Mouse (Mus musculus): ENCODE data around the gene Prmt8. TPM values are rescaled to one million over a fixed set of nuclear protein-coding genes. Genes with fewer than 3 reads are reported as not detected.

Prmt8 gene
- polyA plus RNA-seq, 1 experiment from 2014 or later: 0.09 TPM

GRCm38 (mm10) chr6:127756856-127757255 is 12.4 kb downstream of the Prmt8 start:
- Histone ChIP-seq H3K4me3 (ENCODE audit: control insufficient read depth in 1 of 2, insufficient read depth in 1 of 2, low read depth in 1 of 2, low read length in 2 of 2) (no peak overlapping the region), H3K36me3 (ENCODE audit: control insufficient read depth, insufficient read depth, low read length) (no peaks in the 10 kb centered on the region), H3K4me1 (ENCODE audit: control insufficient read depth in 2 of 2, insufficient read depth in 2 of 2, low read length in 2 of 2) (peaks cover 28 to 32% of the 10 kb centered on the region in 2 experiments), H3K9me3 (ENCODE audit: control insufficient read depth, low read length) (no peaks in the 10 kb centered on the region), H3K4me2 (ENCODE audit: low read length) (no peak overlapping the region), H3K27me3 (ENCODE audit: control insufficient read depth, insufficient read depth, low read length) (no peaks in the 10 kb centered on the region), H3K27ac (replicated peaks in 1 of 2; ENCODE audit: control insufficient read depth in 1 of 2, insufficient read depth in 1 of 2, low read depth in 2 of 2, low read length in 2 of 2) (no peak overlapping the region), H3K9ac (ENCODE audit: low read length) (no peak overlapping the region)
- ATAC-seq (ENCODE audit: insufficient number of reproducible peaks, insufficient read depth, low FRiP score, low read depth): no peak
- WGBS: 43% methylated on average over 12 of the region's 12 CpGs

GRCm38 (mm10) chr6:127753228-127753627 is 16.0 kb downstream of the Prmt8 start:
- WGBS: 44% methylated on average over 6 of the region's 6 CpGs
- H3K4me2 ChIP-seq (ENCODE audit: low read length): no peak overlapping the region
- H3K9me3 ChIP-seq (ENCODE audit: control insufficient read depth, low read length): no peaks in the 10 kb centered on the region
- peaks cover 25 to 27% of the 10 kb centered on the region in 2 experiments for H3K4me1 ChIP-seq (ENCODE audit: control insufficient read depth in 2 of 2, insufficient read depth in 2 of 2, low read length in 2 of 2)
- H3K9ac ChIP-seq (ENCODE audit: low read length): no peak overlapping the region
- ATAC-seq (ENCODE audit: insufficient number of reproducible peaks, insufficient read depth, low FRiP score, low read depth): no peak
- no peak overlapping the region for H3K4me3 ChIP-seq (ENCODE audit: control insufficient read depth in 1 of 2, insufficient read depth in 1 of 2, low read depth in 1 of 2, low read length in 2 of 2)
- H3K27ac ChIP-seq (replicated peaks in 1 of 2; ENCODE audit: control insufficient read depth in 1 of 2, insufficient read depth in 1 of 2, low read depth in 2 of 2, low read length in 2 of 2): no peak overlapping the region
- no peaks in the 10 kb centered on the region for H3K36me3 ChIP-seq (ENCODE audit: control insufficient read depth, insufficient read depth, low read length)
- no peaks in the 10 kb centered on the region for H3K27me3 ChIP-seq (ENCODE audit: control insufficient read depth, insufficient read depth, low read length)

- H3K27ac ChIP-seq (replicated peaks in 1 of 2; ENCODE audit: control insufficient read depth in 1 of 2, insufficient read depth in 1 of 2, low read depth in 2 of 2, low read length in 2 of 2): no peak overlapping the region
- no peak overlapping the region for H3K4me3 ChIP-seq (ENCODE audit: control insufficient read depth in 1 of 2, insufficient read depth in 1 of 2, low read depth in 1 of 2, low read length in 2 of 2)
- no peak overlapping the region for H3K9ac ChIP-seq (ENCODE audit: low read length)
- no peaks in the 10 kb centered on the region for H3K9me3 ChIP-seq (ENCODE audit: control insufficient read depth, low read length)
- H3K4me1 ChIP-seq (ENCODE audit: control insufficient read depth in 2 of 2, insufficient read depth in 2 of 2, low read length in 2 of 2): peaks cover 24 to 26% of the 10 kb centered on the region in 2 experiments
- no peaks in the 10 kb centered on the region for H3K36me3 ChIP-seq (ENCODE audit: control insufficient read depth, insufficient read depth, low read length)
- ATAC-seq (ENCODE audit: insufficient number of reproducible peaks, insufficient read depth, low FRiP score, low read depth): peak; percentile 8; the same call in 1 of the 2 replicates
- H3K27me3 ChIP-seq (ENCODE audit: control insufficient read depth, insufficient read depth, low read length): no peaks in the 10 kb centered on the region
- no peak overlapping the region for H3K4me2 ChIP-seq (ENCODE audit: low read length)
- 12% methylated on average over 3 of the region's 3 CpGs for WGBS
Measured at GRCm38 (mm10) chr6:127752681-127753080, 16.6 kb downstream of the Prmt8 start.

GRCm38 (mm10) chr6:127751499-127751898 is 17.8 kb downstream of the Prmt8 start:
- H3K9ac ChIP-seq (ENCODE audit: low read length): no peak overlapping the region
- no peaks in the 10 kb centered on the region for H3K36me3 ChIP-seq (ENCODE audit: control insufficient read depth, insufficient read depth, low read length)
- peaks cover 24 to 26% of the 10 kb centered on the region in 2 experiments for H3K4me1 ChIP-seq (ENCODE audit: control insufficient read depth in 2 of 2, insufficient read depth in 2 of 2, low read length in 2 of 2)
- H3K9me3 ChIP-seq (ENCODE audit: control insufficient read depth, low read length): no peaks in the 10 kb centered on the region
- no peak overlapping the region for H3K4me2 ChIP-seq (ENCODE audit: low read length)
- H3K27me3 ChIP-seq (ENCODE audit: control insufficient read depth, insufficient read depth, low read length): no peaks in the 10 kb centered on the region
- WGBS: 92% methylated on average over 9 of the region's 9 CpGs
- no peak overlapping the region for H3K27ac ChIP-seq (replicated peaks in 1 of 2; ENCODE audit: control insufficient read depth in 1 of 2, insufficient read depth in 1 of 2, low read depth in 2 of 2, low read length in 2 of 2)
- no peak for ATAC-seq (ENCODE audit: insufficient number of reproducible peaks, insufficient read depth, low FRiP score, low read depth)
- H3K4me3 ChIP-seq (ENCODE audit: control insufficient read depth in 1 of 2, insufficient read depth in 1 of 2, low read depth in 1 of 2, low read length in 2 of 2): no peak overlapping the region

- Histone ChIP-seq H3K9ac (ENCODE audit: low read length) (no peak overlapping the region), H3K4me2 (ENCODE audit: low read length) (no peak overlapping the region), H3K4me3 (ENCODE audit: control insufficient read depth in 1 of 2, insufficient read depth in 1 of 2, low read depth in 1 of 2, low read length in 2 of 2) (no peak overlapping the region), H3K27ac (replicated peaks in 1 of 2; ENCODE audit: control insufficient read depth in 1 of 2, insufficient read depth in 1 of 2, low read depth in 2 of 2, low read length in 2 of 2) (no peak overlapping the region), H3K4me1 (ENCODE audit: control insufficient read depth in 2 of 2, insufficient read depth in 2 of 2, low read length in 2 of 2) (peaks cover 15 to 17% of the 10 kb centered on the region in 2 experiments), H3K27me3 (ENCODE audit: control insufficient read depth, insufficient read depth, low read length) (no peaks in the 10 kb centered on the region), H3K9me3 (ENCODE audit: control insufficient read depth, low read length) (no peaks in the 10 kb centered on the region), H3K36me3 (ENCODE audit: control insufficient read depth, insufficient read depth, low read length) (no peaks in the 10 kb centered on the region)
- ATAC-seq (ENCODE audit: insufficient number of reproducible peaks, insufficient read depth, low FRiP score, low read depth): no peak
- WGBS: 85% methylated on average over 8 of the region's 8 CpGs
Measured at GRCm38 (mm10) chr6:127748793-127749192, 20.5 kb downstream of the Prmt8 start.

GRCm38 (mm10) chr6:127742290-127742689 is 27.0 kb downstream of the Prmt8 start:
- WGBS: 81% methylated on average over 12 of the region's 12 CpGs
- Histone ChIP-seq H3K27me3 (ENCODE audit: control insufficient read depth, insufficient read depth, low read length) (no peaks in the 10 kb centered on the region), H3K36me3 (ENCODE audit: control insufficient read depth, insufficient read depth, low read length) (no peaks in the 10 kb centered on the region), H3K4me2 (ENCODE audit: low read length) (no peak overlapping the region), H3K9ac (ENCODE audit: low read length) (no peak overlapping the region), H3K27ac (replicated peaks in 1 of 2; ENCODE audit: control insufficient read depth in 1 of 2, insufficient read depth in 1 of 2, low read depth in 2 of 2, low read length in 2 of 2) (no peak overlapping the region), H3K4me1 (ENCODE audit: control insufficient read depth in 2 of 2, insufficient read depth in 2 of 2, low read length in 2 of 2) (peaks cover 10 to 14% of the 10 kb centered on the region in 2 experiments), H3K4me3 (ENCODE audit: control insufficient read depth in 1 of 2, insufficient read depth in 1 of 2, low read depth in 1 of 2, low read length in 2 of 2) (no peak overlapping the region), H3K9me3 (ENCODE audit: control insufficient read depth, low read length) (no peaks in the 10 kb centered on the region)
- no peak for ATAC-seq (ENCODE audit: insufficient number of reproducible peaks, insufficient read depth, low FRiP score, low read depth)

- H3K4me2 ChIP-seq (ENCODE audit: low read length): no peak overlapping the region
- no peaks in the 10 kb centered on the region for H3K27me3 ChIP-seq (ENCODE audit: control insufficient read depth, insufficient read depth, low read length)
- no peak for ATAC-seq (ENCODE audit: insufficient number of reproducible peaks, insufficient read depth, low FRiP score, low read depth)
- H3K27ac ChIP-seq (replicated peaks in 1 of 2; ENCODE audit: control insufficient read depth in 1 of 2, insufficient read depth in 1 of 2, low read depth in 2 of 2, low read length in 2 of 2): no peak overlapping the region
- no peaks in the 10 kb centered on the region for H3K9me3 ChIP-seq (ENCODE audit: control insufficient read depth, low read length)
- WGBS: 88% methylated on average over 6 of the region's 6 CpGs
- H3K4me1 ChIP-seq (ENCODE audit: control insufficient read depth in 2 of 2, insufficient read depth in 2 of 2, low read length in 2 of 2): peaks cover 10 to 14% of the 10 kb centered on the region in 2 experiments
- no peak overlapping the region for H3K9ac ChIP-seq (ENCODE audit: low read length)
- H3K4me3 ChIP-seq (ENCODE audit: control insufficient read depth in 1 of 2, insufficient read depth in 1 of 2, low read depth in 1 of 2, low read length in 2 of 2): no peak overlapping the region
- no peaks in the 10 kb centered on the region for H3K36me3 ChIP-seq (ENCODE audit: control insufficient read depth, insufficient read depth, low read length)
Measured at GRCm38 (mm10) chr6:127741162-127741561, 28.1 kb downstream of the Prmt8 start.

GRCm38 (mm10) chr6:127740711-127741110 is 28.6 kb downstream of the Prmt8 start:
- no peak overlapping the region for H3K27ac ChIP-seq (replicated peaks in 1 of 2; ENCODE audit: control insufficient read depth in 1 of 2, insufficient read depth in 1 of 2, low read depth in 2 of 2, low read length in 2 of 2)
- ATAC-seq (ENCODE audit: insufficient number of reproducible peaks, insufficient read depth, low FRiP score, low read depth): no peak
- H3K4me3 ChIP-seq (ENCODE audit: control insufficient read depth in 1 of 2, insufficient read depth in 1 of 2, low read depth in 1 of 2, low read length in 2 of 2): no peak overlapping the region
- H3K9ac ChIP-seq (ENCODE audit: low read length): no peak overlapping the region
- H3K27me3 ChIP-seq (ENCODE audit: control insufficient read depth, insufficient read depth, low read length): no peaks in the 10 kb centered on the region
- H3K9me3 ChIP-seq (ENCODE audit: control insufficient read depth, low read length): no peaks in the 10 kb centered on the region
- H3K36me3 ChIP-seq (ENCODE audit: control insufficient read depth, insufficient read depth, low read length): no peaks in the 10 kb centered on the region
- 66% methylated on average over 9 of the region's 9 CpGs for WGBS
- no peak overlapping the region for H3K4me2 ChIP-seq (ENCODE audit: low read length)
- peaks cover 14 to 16% of the 10 kb centered on the region in 2 experiments for H3K4me1 ChIP-seq (ENCODE audit: control insufficient read depth in 2 of 2, insufficient read depth in 2 of 2, low read length in 2 of 2)

All from heart, embryonic 14.5 days (tissue).